Mouse (Mus musculus) erythroblast, adult 5-6 weeks (primary cell): ENCODE measurements around the gene Cr2. TPM values are rescaled to one million over a fixed set of nuclear protein-coding genes. Genes with fewer than 3 reads are reported as not detected.

ENCODE experiments used
- total RNA-seq, 2 experiments: library from RNA; stranded (forward) in 1 of 2; stranded (reverse) in 1 of 2; fragments of 150-400 nt in 1 of 2; fragments of 200-764, 138-1000 nt in 1 of 2; gene quantifications; 2 replicates each; pipeline versions ENCODE4 v1.2.3 to v1.2.4; 2015 to 2017; ENCODE audit warnings: low replicate concordance in 2 of 2

Gene Cr2
- total RNA-seq, 2 experiments from 2014 or later, result not detected

Other genes starting within 250 kb of the Cr2 start
- 14.0 and 14.8 TPM in 2 replicates for gene Cd34, start 237.9 kb downstream of the Cr2 start, total RNA-seq (2015; ENCODE audit: low replicate concordance)
- gene Cd34, start 237.9 kb downstream of the Cr2 start, total RNA-seq (2017; ENCODE audit: low replicate concordance), result 5.2 and 8.3 TPM in 2 replicates
- 10.4 and 14.0 TPM in 2 replicates for gene Cd46, start 84.5 kb downstream of the Cr2 start, total RNA-seq (2015; ENCODE audit: low replicate concordance)
- gene Cd46, start 84.5 kb downstream of the Cr2 start, total RNA-seq (2017; ENCODE audit: low replicate concordance), result 5.0 and 11.7 TPM in 2 replicates
- 74.6 and 87.1 TPM in 2 replicates for gene Cr1l, start 45.1 kb downstream of the Cr2 start, total RNA-seq (2015; ENCODE audit: low replicate concordance)
- 85.6 and 112 TPM in 2 replicates for gene Cr1l, start 45.1 kb downstream of the Cr2 start, total RNA-seq (2017; ENCODE audit: low replicate concordance)